Mouse (Mus musculus) hindbrain, postnatal 0 days (tissue): ENCODE data around the gene Mpz. TPM values are rescaled to one million over a fixed set of nuclear protein-coding genes. Genes with fewer than 3 reads are reported as not detected.

Experiments
- ATAC-seq: fragments of 200-750 bp; cut with Nextera tagmentation; 2 replicates; pipeline ENCODE4 v1.8.0; 2017; ENCODE audit warnings: mild to moderate bottlenecking, moderate TSS enrichment, moderate library complexity
- DNase-seq: peaks from one replicate; pipeline ENCODE4 v3.0.0-alpha.2; 2015; ENCODE audit warnings: low spot score
- H3K27ac ChIP-seq: fragments of 300-500 bp; sonication (generic); 2 replicates; pipeline ENCODE4 v1.5.1; 2014; ENCODE audit warnings: mild to moderate bottlenecking
- H3K27me3 ChIP-seq: fragments of 300-500 bp; sonication (generic); 2 replicates; pipeline ENCODE4 v1.6.1; 2014; ENCODE audit warnings: low read length, mixed read lengths; ENCODE audit not compliant: insufficient read depth
- H3K36me3 ChIP-seq: fragments of 300-500 bp; sonication (generic); 2 replicates; pipeline ENCODE4 v1.6.1; 2014; ENCODE audit warnings: low read length, mixed read lengths; ENCODE audit not compliant: insufficient read depth
- H3K4me1 ChIP-seq: fragments of 300-500 bp; sonication (generic); 2 replicates; pipeline ENCODE4 v1.6.1; 2014; ENCODE audit warnings: antibody characterized with exemption, low read length, mixed read lengths; ENCODE audit not compliant: insufficient read depth
- H3K4me2 ChIP-seq: fragments of 300-500 bp; sonication (generic); 2 replicates; pipeline ENCODE4 v1.6.1; 2014; ENCODE audit warnings: low read depth, mild to moderate bottlenecking, low read length, moderate library complexity, mixed read lengths
- H3K4me3 ChIP-seq: fragments of 300-500 bp; sonication (generic); 2 replicates; pipeline ENCODE4 v1.5.1; 2014; ENCODE audit warnings: low read length
- H3K9ac ChIP-seq: fragments of 300-500 bp; sonication (generic); replicated peaks from 2 replicates; pipeline ENCODE4 v1.6.1; 2014; ENCODE audit warnings: mild to moderate bottlenecking, low read length, moderate library complexity, mixed read lengths
- H3K9me3 ChIP-seq: fragments of 300-500 bp; sonication (generic); 2 replicates; pipeline ENCODE4 v1.6.1; 2016; ENCODE audit warnings: low read length, mixed read lengths
- CTCF ChIP-seq: IDR thresholded peaks from 2 replicates; pipeline ENCODE4 v1.5.1; 2016; ENCODE audit warnings: antibody characterized with exemption, control low read depth, low read depth
- WGBS: fragments of 180-500 bp; shearing (Covaris S2); extraction: QIAGEN DNeasy Blood & Tissue Kit; methylation state at CpG from one replicate; pipeline ENCODE4 v1.1.7; 2014; 5-methylcytosine and 5-hydroxymethylcytosine counted together
- polyA plus RNA-seq: library from polyadenylated mRNA; unstranded; fragments of >200 nt; fragmentation: Nextera tagmentation; extraction: Ambion mirVana; gene quantifications from 2 replicates; pipeline ENCODE4 v1.2.1, GENCODE M21; 2015
- total RNA-seq: library from RNA; depleted of rRNA; stranded (reverse); fragments of >200 nt; gene quantifications from 2 replicates; pipeline ENCODE4 v1.2.3, GENCODE M21; 2014

The Mpz gene
- total and polyA plus RNA-seq, 2 experiments from 2014 or later = 4.8 to 5.9 TPM

DNA sequence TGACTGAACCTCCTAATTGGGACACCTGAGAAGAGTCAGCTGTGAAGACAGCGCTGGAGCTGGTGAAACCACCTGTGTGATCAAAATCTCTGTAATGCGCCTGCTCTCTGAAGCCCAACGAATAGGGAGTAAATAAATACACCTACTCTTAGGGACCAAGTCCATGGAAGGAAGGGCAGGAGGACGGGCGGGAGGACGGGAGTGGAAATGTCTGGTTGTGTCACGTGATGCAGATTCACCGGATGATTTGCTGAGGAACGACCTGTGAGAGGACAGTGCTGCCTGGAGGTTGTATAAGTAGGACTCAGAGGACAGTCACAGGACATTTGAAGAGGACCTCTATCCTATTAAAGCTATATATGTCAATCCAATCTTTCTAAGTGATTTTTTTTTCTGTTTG, 40.9 kb upstream of the Mpz start:
- no peak for DNase-seq
- no peak for TF ChIP-seq CTCF
- Histone ChIP-seq H3K9me3 (no peaks in the 10 kb centered on the region), H3K36me3 (no peaks in the 10 kb centered on the region), H3K4me1 (no peaks in the 10 kb centered on the region; the same call in 1 of the 2 replicates), H3K4me3 (no peak overlapping the region), H3K9ac (no peak overlapping the region), H3K27ac (no peak overlapping the region), H3K27me3 (no peaks in the 10 kb centered on the region), H3K4me2 (no peak overlapping the region)
- ATAC-seq = no peak
- 36% methylated on average over 9 of the region's 9 CpGs for WGBS

DNA sequence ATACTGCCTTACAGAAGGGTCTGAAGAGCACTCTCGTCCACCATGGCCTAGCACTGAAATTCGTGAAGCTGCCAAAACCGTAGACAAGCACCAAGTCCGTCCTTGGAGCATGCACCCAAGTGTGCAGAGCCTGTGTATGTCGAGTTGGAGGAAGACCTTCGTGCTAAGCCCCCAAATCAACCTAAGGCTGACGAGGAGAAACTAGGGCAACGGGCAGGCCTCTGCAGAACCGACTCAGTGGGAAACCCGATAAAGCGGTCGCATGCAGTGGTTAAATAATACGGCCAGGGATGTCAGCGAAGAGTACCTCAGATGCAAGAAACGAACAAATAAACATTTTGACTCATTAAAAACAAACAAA, 39.9 kb upstream of the Mpz start:
- Histone ChIP-seq H3K9ac (peak overlapping the region; percentile 35; the same call in 1 of the 2 replicates), H3K9me3 (no peaks in the 10 kb centered on the region), H3K27ac (peak overlapping the region; percentile 79), H3K4me2 (peak overlapping the region; percentile 85), H3K4me1 (no peaks in the 10 kb centered on the region; the same call in 1 of the 2 replicates), H3K36me3 (no peaks in the 10 kb centered on the region), H3K4me3 (peak overlapping the region; percentile 51), H3K27me3 (no peaks in the 10 kb centered on the region)
- DNase-seq (no peak), ATAC-seq (peak; percentile 57)
- 4% methylated on average over 15 of the region's 15 CpGs for WGBS
- TF ChIP-seq CTCF = no peak

DNA sequence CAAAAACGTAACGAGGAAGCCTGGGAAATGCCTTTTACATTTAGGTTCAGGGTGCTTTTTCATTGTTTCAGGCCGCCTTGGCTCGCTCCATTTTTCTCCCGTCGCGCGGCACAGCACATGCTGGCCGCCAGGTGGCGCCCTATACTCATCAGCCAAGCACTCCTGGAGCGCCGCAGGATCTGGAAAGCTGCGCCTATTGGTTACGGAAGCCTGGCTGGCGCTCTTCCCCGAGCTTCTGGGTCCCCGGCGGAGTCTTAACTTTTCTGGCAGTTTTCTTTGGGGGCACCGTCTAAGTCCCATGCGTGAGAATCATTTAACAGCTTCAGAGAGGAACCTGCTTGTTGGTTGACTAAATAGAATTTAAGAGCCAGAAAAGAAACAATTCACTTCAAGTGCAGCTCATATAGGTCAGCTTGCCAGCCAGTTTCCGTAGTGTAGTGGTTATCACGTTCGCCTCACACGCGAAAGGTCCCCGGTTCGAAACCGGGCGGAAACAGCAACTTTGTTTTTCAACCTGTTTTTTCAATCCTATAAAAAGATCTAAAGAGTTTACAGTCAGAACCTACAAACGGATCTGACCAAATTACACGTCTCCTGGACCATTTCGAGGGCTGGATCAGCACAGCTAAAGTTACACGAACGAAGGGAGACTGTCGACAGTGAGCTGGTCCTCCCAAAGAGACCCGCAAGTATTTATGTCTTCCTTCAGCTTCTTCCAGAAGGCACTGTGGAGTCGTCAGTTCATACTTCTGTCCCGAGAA, 39.3 kb upstream of the Mpz start:
- H3K9ac ChIP-seq = peak overlapping the region; percentile 44; the same call in 1 of the 2 replicates
- peak overlapping the region; percentile 79 for H3K27ac ChIP-seq
- peak; percentile 98 for DNase-seq
- ATAC-seq = peak; percentile 93
- H3K4me2 ChIP-seq = peak overlapping the region; percentile 85
- peak overlapping the region; percentile 51 for H3K4me3 ChIP-seq
- H3K4me1 ChIP-seq = no peaks in the 10 kb centered on the region; the same call in 1 of the 2 replicates
- peak; percentile 96 for TF ChIP-seq CTCF
- no peaks in the 10 kb centered on the region for H3K27me3 ChIP-seq
- no peaks in the 10 kb centered on the region for H3K9me3 ChIP-seq
- WGBS = under 1% methylated on average over 38 of the region's 38 CpGs
- H3K36me3 ChIP-seq = no peaks in the 10 kb centered on the region

DNA sequence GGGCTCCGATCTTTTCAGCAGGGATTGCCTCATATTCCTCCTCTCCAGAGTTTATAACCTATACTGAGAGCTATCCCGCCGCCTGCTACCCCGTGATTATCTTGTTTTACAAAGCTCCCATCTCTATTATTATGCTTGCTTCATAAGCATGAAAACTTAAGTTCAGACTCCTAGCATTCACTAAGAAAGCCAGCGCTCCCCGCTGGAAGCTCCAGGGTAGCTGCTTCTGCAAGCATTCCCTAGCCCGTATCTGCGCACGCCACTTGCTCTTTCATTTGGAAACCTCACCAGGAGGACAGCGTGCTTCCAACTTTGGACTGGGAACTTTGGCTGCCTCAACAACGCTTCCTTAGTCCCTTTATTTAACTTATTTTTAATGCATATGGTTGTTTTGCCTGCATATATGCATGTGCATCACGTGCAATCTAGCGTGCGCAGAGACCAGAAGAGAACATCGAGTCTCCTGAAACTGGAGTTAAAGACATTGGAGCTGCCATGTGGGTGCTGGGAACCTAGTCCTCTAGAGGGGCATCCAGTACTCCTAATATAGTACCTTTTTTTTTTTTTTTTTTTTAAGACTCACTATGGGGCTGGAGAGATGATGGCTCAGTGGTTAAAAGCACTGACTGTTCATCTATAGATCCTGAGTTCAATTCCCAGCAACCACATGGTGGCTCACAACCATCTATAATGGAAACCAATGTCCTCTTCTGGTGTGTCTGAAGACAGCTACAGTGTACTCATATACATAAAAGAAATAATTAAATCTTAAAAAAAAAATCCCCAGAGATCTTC, 38.5 kb upstream of the Mpz start:
- Histone ChIP-seq H3K36me3 (no peaks in the 10 kb centered on the region), H3K9me3 (no peaks in the 10 kb centered on the region), H3K27me3 (no peaks in the 10 kb centered on the region), H3K4me3 (peak overlapping the region; percentile 51), H3K27ac (peak overlapping the region; percentile 79), H3K9ac (peak overlapping the region; percentile 44), H3K4me2 (peak overlapping the region; percentile 85), H3K4me1 (no peaks in the 10 kb centered on the region; the same call in 1 of the 2 replicates)
- no peak for TF ChIP-seq CTCF
- peak; percentile 60 for DNase-seq
- no peak for ATAC-seq
- 2% methylated on average over 15 of the region's 15 CpGs for WGBS

DNA sequence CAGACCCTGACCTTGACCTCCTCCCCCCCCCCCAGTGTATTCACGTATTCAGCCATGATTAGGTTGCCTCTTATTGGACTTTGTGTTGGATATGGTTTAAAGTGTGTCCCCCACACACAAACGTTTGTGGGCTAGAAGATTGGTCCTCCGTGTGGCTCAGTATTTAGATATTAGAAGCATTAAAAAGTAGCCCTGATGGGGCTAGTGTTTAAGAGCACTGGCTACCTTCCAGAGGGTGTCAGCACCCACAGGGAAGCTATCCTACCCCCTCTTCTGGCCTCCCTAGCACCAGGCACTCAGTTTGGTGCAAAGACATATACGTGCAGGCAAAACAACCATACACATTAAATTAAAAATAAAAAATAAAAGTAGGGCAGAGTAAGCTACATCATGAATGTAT, 37.5 kb upstream of the Mpz start:
- Histone ChIP-seq H3K4me2 (no peak overlapping the region), H3K9me3 (no peaks in the 10 kb centered on the region), H3K4me3 (no peak overlapping the region), H3K27me3 (no peaks in the 10 kb centered on the region), H3K27ac (no peak overlapping the region), H3K36me3 (no peaks in the 10 kb centered on the region), H3K9ac (no peak overlapping the region), H3K4me1 (no peaks in the 10 kb centered on the region; the same call in 1 of the 2 replicates)
- no peak for TF ChIP-seq CTCF
- 78% methylated on average over 4 of the region's 4 CpGs for WGBS
- ATAC-seq = no peak
- DNase-seq = no peak

DNA sequence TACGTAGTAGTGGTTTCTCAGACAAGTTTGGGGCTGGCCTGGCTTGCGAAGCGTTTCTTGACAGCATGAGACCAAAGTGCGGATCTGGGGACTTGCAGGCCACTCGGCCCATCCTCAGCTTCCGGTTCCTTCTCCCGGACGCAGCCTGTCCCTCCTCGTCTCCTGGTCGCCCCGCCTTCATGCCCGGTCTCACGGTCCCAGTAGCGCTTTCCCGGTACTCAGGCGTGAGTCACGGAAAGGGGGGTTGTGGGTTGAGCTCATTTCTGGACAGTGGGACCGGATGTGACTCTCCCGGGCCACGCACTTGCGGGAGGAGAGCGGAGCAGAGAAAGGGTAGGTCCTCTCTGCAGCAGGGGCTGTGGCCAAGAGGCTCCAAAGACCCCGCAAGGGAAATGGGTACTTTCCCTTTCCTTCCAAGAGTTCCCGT, 36.6 kb upstream of the Mpz start, which contains the start of gene Cfap126:
Gene Cfap126, plus strand, starts transcription at position 46 of the 427 bp plus-strand sequence.
- peak within 1 kb of the TSS; percentile 41 for H3K4me3 ChIP-seq
- H3K27me3 ChIP-seq = no peaks in the 10 kb centered on the region
- no peak for TF ChIP-seq CTCF
- ATAC-seq (peak; percentile 34; the same call in 1 of the 2 replicates), DNase-seq (peak; percentile 55)
- H3K4me1 ChIP-seq = no peaks in the 10 kb centered on the region; the same call in 1 of the 2 replicates
- H3K36me3 ChIP-seq = no peaks in the 10 kb centered on the region
- H3K9ac ChIP-seq = peak within 1 kb of the TSS; percentile 53
- H3K4me2 ChIP-seq = peak within 1 kb of the TSS; percentile 76
- no peaks in the 10 kb centered on the region for H3K9me3 ChIP-seq
- peak within 1 kb of the TSS; percentile 49 for H3K27ac ChIP-seq
- WGBS = 1% methylated on average over 24 of the region's 24 CpGs
